Mouse (Mus musculus): ENCODE results near the gene Pam.
A peak's percentile ranks its signal among the peaks of the same experiment; 100 is the strongest.
"Not testable (repeated sequence)": the region's sequence is repeated elsewhere in the genome, so short reads cannot be mapped to it uniquely, and the experiment has no call there.

The Pam gene

GRCm38 (mm10) chr1:97809255-97809912, 286.1 kb downstream of the Pam start:
- DNase-seq: no peak

- no peak for DNase-seq
These were observed 290.9 kb downstream of the Pam start for GRCm38 (mm10) chr1:97804520-97804919.

GRCm38 (mm10) chr1:97802207-97802902, 293.1 kb downstream of the Pam start:
- no peak for DNase-seq

GRCm38 (mm10) chr1:97795936-97796335, 299.5 kb downstream of the Pam start:
- DNase-seq: no peak

GRCm38 (mm10) chr1:97794110-97794509, 301.3 kb downstream of the Pam start:
- no peak for DNase-seq

GRCm38 (mm10) chr1:97788490-97788889, 307.0 kb downstream of the Pam start:
- DNase-seq: no peak

- DNase-seq: no peak
These were observed 307.8 kb downstream of the Pam start for GRCm38 (mm10) chr1:97787674-97788073.

GRCm38 (mm10) chr1:97785685-97786393, 309.6 kb downstream of the Pam start:
- DNase-seq: no peak

- DNase-seq: no peak
These were observed 310.5 kb downstream of the Pam start for GRCm38 (mm10) chr1:97784928-97785327.

GRCm38 (mm10) chr1:97781674-97782073, 313.8 kb downstream of the Pam start:
- no peak for DNase-seq

- DNase-seq: no peak
These were observed 321.5 kb downstream of the Pam start for GRCm38 (mm10) chr1:97773973-97774372.

- no peak for DNase-seq
These were observed 322.1 kb downstream of the Pam start for GRCm38 (mm10) chr1:97773362-97773761.

GRCm38 (mm10) chr1:97771727-97772126, 323.7 kb downstream of the Pam start:
- no peak for DNase-seq

GRCm38 (mm10) chr1:97771118-97771517, 324.3 kb downstream of the Pam start:
- no peak for DNase-seq

- DNase-seq: peak; percentile 95
These were observed 325.3 kb downstream of the Pam start, which contains the start of the genes Gin1 and Ppip5k2 for GRCm38 (mm10) chr1:97769904-97770753. Gene Gin1, plus strand, starts transcription at chr1:97770172. Gene Ppip5k2, minus strand, starts transcription at chr1:97770411.

GRCm38 (mm10) chr1:97769294-97769903, 326.0 kb downstream of the Pam start:
- no peak for DNase-seq

- no peak for DNase-seq
These were observed 326.5 kb downstream of the Pam start for GRCm38 (mm10) chr1:97768906-97769293.

GRCm38 (mm10) chr1:97768089-97768488, 327.4 kb downstream of the Pam start:
- DNase-seq: no peak

GRCm38 (mm10) chr1:97765712-97766111, 329.7 kb downstream of the Pam start:
- DNase-seq: not testable (repeated sequence)

GRCm38 (mm10) chr1:97761477-97761876, 334.0 kb downstream of the Pam start:
- no peak for DNase-seq

- DNase-seq: no peak
These were observed 334.8 kb downstream of the Pam start for GRCm38 (mm10) chr1:97760598-97760997.

GRCm38 (mm10) chr1:97759841-97760240, 335.6 kb downstream of the Pam start:
- DNase-seq: no peak

Measured in B cell, adult 2 months (primary cell).